Mouse (Mus musculus) liver (tissue): ENCODE data around the gene Spout1.
"Not testable (repeated sequence)": the region's sequence is repeated elsewhere in the genome, so short reads cannot be mapped to it uniquely, and the experiment has no call there.

Source experiments
- DNase-seq: peaks from one replicate; pipeline ENCODE4 v3.0.0-alpha.2; 2020; ENCODE audit warnings: mixed read lengths

The Spout1 gene

DNA sequence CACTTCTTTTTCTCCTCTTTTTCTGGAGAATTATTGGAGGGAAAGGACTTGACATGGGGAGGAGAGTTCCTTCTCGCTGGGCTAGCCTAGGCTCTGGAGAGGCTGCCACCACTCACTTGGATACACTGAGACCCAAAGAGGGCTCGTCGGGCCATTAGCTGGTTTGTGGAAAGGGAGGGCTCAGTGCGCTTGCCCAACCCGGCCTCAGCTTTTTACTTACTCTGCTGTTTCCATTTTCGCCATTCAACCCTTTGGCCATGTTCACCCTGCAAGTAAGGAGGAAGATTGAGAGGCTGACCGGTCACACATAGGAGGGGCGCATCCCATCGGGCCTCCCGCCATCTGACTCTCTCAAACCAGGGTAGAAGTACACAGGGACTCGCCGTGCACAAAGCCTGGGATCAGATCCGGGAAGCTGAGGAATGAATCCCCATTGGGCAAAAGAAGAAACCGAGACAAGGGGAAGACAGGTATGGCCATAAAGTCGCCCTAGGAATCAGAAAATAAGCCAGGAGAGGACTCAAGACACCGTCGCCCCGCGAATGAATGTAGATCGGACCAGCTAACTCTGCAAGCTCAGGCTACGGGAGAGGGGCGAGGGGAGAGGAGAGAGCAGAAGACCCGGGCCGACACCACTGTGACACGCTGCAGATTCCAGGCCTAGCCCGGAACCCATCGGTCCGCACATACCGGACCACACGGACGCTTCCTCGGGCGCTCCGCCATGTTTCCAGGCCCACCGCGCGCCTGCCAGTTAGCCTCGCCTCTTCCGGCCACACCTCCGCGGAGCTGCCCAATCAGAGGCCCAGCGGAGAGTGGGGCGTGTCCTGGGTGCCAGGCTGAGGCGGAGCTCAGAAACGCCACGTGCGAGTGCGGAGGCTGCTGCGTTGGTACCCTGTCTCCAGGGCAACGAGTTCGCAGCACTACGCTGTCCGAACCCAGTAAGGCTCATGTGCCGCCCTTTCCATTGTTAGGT lies at the start of gene Spout1:
Gene Spout1 (minus strand): TSS at position 760 of the 976 bp plus-strand sequence.
- peak; percentile 95 for DNase-seq

DNA sequence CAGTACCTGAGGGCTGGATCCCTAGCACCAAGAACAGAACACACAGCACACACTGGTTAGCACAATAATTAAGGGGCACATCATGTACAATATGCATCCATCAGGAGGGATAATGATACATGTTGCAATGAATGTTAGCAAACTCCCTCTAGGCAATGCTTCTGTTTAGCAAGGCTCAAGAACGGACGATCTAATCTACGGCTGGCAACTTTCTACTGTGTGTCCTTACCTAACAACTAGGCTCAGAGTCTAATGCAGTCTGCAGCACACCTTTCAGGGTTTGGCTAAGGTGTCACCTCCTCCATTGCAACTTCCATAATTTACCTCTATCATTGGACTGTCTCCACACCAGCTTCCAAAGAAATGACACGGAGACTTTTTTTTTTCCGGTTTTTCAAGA lies 38.0 kb upstream of the Spout1 start:
- DNase-seq = no peak

DNA sequence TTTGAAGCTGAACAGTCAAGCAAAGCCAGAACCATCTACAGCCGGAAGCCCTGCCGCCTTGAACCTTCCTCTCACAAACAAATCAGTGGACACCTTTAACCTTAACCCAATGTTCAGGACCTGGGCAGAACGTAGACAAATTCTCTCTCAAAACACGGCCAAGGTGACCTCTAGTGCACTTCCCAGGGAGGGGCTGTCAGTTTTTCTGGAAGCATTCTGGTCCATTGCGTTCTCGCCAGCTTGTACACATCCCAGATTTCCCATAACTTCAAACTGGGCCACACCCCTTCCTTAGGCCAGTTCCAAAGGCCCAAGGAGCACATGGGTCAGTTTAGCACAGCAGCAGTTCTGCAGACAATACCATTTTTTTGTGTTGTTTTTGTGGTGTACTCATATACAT lies 37.2 kb upstream of the Spout1 start:
- DNase-seq = no peak

DNA sequence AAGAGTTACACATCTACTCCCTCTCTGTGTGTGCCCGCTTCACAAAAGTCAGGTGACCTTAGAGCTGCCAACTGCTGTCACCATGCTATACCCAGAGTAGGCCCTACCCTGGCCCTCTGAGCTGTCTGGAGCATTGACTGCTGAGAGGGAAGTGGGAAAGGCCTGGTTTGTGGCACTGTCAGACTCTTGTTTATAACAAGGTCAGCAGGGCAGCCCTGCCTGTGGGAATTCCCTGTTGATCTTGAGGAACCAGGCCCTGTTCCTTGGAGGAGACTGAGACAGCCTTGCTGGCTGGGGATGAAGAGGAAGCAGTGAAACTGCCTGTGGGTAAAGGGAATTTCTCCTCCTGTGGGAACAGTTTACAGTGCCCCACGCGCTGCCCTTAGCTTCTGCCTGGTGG lies 36.5 kb upstream of the Spout1 start:
- no peak for DNase-seq

DNA sequence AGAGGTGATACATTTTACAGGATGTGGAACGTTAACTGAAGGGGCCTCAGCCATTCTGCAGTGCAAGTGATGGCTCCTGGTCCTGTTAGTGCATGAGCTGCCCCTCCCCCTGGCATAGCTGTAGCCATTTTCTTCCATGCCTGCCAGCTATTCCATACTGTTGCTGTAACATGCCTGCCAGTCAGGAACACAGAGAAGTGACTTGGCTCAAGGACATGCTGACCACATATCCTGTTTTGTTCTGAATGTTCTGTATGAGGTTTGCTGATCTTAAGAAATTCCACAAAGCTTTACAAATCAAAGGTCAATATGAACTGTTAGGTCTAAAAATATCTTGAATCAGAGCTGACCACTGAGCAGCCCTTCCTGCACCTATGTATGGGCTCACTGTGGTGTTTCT lies 34.7 kb upstream of the Spout1 start:
- DNase-seq = no peak

GRCm38 (mm10) chr2:30212169-30212545 lies 33.9 kb upstream of the Spout1 start:
- DNase-seq = no peak

DNA sequence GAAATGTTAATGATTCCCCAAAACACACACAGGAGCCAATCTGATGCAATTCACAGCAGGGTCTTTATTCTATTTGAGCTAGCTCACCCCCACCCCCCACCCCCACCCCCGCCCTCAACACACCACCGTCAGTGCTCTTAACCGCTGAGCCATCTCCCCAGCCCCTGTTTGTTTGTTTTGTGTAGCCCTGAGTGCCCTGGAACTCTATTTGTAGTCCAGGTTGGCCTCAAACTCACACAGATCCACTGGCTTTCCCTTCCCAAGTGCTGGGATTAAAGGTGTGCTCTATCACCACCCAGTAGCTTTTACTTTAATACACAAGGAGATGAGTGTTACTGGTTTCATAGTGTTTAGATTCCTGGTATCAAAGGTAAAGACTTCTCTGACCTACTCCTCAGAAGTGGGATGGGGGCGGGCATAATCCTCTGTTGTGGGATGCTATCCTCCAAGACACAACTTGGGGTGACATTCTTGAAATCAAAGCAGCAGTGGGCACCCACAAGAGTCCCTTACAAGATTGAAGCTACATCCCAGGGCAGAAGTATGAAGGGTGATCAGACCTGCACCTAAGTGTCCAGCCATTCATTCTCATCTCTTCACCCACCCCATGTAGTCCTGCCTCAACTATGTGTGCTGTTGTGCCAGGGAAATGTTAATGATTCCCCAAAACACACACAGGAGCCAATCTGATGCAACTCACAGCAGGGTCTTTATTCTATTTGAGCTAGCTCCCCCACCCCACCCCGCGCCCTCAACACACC lies 33.3 kb upstream of the Spout1 start:
- DNase-seq = no peak

DNA sequence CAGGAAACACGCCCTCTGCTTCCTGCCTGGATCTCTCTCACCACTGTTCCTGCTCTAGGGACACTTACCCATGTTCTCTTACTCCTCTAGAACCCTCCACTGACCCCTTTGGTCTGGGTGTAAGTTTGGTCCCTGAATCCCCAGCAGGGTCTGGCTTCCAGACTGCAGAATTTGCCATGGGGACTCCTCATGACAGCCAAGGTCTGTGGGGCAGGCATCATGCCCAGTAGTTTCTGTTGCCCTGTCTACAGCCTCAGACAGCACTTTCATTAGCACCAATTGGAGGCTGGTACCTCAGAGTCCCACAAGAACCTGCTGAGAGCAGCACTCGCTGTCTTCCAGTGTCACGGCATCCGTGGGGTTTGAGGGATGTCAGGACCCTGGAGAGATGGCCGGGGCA lies 29.6 kb upstream of the Spout1 start:
- DNase-seq = no peak

GRCm38 (mm10) chr2:30207401-30207800 lies 29.1 kb upstream of the Spout1 start:
- no peak for DNase-seq

DNA sequence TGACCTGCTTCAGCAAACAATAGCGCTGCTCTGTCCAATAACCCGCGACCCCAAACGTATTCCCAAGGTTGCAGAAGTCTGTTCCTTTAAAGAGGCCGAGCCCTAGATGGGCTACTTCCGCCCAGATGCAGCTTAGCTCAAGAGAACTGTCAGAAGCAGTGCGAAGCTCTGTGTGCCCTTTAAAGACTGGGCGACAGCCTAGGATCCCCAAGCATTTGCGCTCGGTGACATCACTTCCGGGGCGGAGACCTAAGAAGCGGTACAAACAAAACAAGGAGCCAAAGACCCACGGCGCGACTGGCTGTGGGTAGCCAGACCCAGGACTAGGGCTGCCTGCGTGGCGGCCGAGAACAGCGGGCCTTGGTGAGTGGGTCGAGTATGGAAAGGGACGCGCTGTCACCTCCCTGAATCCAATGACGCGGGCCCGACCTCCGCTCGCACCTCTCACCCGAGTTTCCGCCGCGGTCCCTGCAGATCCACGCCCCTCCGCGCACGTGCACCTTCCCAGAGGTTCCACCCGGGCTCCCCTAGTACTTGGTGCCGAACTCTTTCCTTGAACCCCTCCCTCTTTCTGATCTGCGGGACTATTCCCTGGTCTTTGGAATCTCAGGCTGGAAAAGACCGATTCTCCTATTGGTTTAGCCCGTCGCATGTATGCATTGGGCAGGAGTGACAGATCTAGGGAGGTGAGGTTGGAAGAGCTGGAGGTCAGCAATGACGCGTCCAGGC lies 27.5 kb upstream of the Spout1 start, which contains the start of gene Kyat1:
Gene Kyat1 (minus strand): TSS at position 219 of the 729 bp plus-strand sequence.
- DNase-seq = peak; percentile 90

GRCm38 (mm10) chr2:30205255-30205628 lies 27.0 kb upstream of the Spout1 start:
- DNase-seq = no peak

- peak; percentile 64 for DNase-seq
Measured at GRCm38 (mm10) chr2:30203439-30203838, 25.2 kb upstream of the Spout1 start.

DNA sequence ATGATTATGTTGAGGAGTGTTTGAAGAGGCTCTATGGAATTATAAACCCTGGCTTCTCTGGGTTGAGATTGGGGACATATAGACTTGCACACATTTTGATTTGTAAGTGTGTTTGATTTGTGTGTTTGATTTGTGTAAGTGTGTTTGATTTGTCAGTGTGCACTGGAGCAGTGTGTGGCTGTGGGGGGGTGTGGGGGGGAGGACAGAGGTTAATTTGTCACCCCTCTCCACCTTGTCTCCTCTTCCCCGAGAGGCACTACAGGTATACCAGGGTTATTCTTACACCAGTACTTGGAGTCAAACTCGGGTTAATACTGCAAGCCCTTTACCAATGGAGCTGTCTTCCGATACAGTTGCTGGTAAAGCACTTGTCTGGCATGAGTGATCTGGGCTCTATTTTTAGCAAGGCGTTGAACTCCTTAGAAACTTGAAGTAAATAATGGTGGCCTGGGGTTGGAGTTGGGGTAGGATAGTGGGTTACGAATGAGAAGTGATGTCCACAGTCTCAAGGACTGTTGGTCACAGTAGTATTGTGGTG lies 22.2 kb upstream of the Spout1 start:
- no peak for DNase-seq

GRCm38 (mm10) chr2:30199984-30200383 lies 21.7 kb upstream of the Spout1 start:
- no peak for DNase-seq

DNA sequence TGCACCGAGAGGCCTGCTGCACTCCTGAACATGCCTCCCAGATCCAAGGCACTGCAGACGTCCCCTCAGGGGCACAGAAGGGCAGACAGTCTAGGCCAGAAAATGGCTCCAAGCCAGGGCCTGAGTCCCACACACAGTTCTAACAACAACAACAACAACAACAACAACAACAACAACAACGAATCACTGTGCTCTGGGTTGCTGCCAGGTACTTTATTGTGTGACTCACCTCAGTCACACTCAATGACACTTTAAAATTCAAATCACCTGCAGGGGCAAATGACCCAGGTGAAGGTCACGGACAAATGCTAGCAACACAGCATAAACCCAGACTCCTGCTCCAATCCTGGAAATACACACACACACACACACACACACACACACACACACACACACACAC lies 19.8 kb upstream of the Spout1 start:
- no peak for DNase-seq

- no peak for DNase-seq
Measured at GRCm38 (mm10) chr2:30194656-30195055, 16.4 kb upstream of the Spout1 start.

DNA sequence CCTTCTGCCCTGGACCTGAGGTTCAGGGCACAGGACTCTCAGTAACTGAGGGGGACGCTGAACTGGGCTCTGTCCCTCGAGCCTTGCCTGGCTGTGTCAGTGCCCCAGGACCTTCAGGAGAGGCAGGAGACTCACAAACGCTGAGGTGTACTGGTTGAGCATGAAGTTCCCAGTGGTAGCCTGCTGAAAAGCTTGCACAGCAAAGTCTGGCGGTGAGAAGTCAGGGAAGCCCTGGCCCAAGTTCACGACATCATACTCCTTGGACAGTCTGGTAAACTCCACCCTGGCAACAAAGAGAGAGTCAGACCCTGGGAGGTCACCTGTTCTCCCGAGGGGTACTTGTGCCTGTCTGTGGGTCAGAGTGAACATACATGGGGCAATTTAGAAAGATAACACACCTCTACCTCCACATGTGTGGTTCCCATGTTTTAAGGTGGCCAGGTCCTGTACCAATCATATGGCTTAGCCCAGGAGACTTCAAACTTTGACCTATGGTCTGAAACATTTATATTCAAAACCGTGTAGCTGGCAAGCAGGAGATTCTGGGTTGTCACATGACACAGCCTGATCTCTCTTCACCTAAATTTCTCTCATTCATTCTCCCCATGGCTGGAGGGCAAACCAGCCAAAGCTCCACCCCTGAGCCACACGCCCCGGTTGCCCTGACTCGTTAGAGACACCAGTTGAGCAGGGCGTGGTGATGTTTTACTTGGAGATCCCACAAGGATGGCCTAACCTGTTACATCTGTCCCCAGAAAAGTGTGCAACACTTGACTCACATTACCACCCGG lies 13.7 kb upstream of the Spout1 start:
- no peak for DNase-seq

- no peak for DNase-seq
Measured at GRCm38 (mm10) chr2:30185681-30186080, 7.4 kb upstream of the Spout1 start.

- peak; percentile 86 for DNase-seq
Measured at GRCm38 (mm10) chr2:30185276-30185675, 7.0 kb upstream of the Spout1 start.

GRCm38 (mm10) chr2:30183721-30184120 lies 5.5 kb upstream of the Spout1 start:
- no peak for DNase-seq

- DNase-seq = no peak
Measured at GRCm38 (mm10) chr2:30182424-30182823, 4.2 kb upstream of the Spout1 start.

DNA sequence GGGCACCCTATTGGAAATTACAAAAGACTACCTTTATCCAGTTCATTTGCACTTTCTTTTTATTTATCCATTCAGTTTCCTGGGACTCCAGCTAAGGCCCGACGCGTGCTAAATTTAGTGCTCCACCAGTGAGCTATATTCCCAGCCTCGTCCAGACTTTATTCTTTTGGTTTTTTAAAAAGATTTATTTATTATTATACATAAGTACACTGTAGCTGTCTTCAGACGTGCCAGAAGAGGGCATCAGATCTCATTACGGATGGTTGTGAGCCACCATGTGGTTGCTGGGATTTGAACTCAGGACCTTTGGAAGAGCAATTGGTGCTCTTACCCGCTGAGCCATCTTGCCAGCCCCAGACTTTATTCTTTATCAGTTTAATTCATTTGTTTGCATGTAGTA lies 452 bp upstream of the Spout1 start:
- DNase-seq = not testable (repeated sequence)
